Mouse (Mus musculus): ENCODE data around the gene Scn5a.

Scn5a gene

DNA sequence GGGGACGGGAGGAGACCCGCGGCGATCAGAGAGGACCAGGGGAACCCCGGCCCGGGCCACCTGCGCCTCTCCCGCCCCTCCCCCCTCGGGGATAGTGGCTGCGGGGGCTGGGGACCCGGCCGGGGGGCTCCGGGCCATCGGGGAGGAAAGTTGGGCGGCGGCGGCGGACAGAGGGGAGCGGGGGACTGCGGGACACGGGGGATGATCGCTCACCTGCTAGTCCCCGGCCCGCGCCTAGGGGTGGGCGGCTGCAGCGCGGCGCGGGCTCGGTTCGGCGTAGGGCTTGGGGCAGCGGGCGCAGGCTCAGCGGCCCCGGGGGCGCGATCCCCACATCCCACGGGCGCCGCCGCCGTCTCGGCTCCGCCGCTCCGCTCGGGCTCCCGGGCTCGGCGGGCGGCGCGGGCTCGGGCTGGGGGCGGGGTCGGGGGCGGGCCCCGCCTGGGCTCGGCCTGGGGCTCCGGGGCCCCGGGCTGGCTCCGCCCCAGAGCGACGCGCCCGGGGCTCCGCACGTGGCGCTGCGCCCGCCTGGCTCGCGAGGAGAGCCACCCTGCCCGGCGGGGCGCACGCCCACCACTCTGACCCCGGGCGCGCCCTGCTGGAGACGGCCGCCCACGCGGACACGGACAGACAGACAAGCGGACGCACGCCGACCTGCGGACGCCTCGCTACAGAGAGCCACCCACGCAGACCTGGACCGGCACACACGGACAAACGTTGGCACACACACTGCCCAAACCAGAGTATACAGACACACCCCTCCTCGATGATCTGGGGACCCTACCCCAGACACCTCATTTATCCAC, at the start of gene Scn5a:
Gene Scn5a, minus strand, starts transcription at position 381 of the 803 bp plus-strand sequence.
- no peak for DNase-seq (ENCODE audit: low spot score)

- no peak for DNase-seq (ENCODE audit: low spot score)
Measured at GRCm38 (mm10) chr9:119627227-119627626, 48.4 kb upstream of the Scn5a start.

DNA sequence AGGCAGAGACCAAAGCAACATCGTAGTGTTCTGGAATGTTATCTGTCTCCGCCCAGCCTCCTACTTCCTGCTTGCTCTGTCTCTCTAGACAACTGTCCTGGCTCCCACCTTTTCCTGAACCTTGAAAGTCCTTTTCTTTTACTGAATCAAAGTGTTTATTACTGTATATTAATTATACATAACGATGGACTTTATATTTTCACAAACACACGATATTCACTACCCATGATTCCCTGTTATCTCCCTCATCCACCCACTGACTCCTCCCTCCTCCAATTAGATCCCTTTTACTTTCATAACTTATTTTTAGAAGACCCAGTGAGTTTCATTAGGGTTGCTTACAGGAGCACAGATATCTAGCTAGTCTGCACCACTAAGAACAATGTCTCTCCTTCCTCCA, 45.3 kb upstream of the Scn5a start:
- no peak for DNase-seq (ENCODE audit: low spot score)

DNA sequence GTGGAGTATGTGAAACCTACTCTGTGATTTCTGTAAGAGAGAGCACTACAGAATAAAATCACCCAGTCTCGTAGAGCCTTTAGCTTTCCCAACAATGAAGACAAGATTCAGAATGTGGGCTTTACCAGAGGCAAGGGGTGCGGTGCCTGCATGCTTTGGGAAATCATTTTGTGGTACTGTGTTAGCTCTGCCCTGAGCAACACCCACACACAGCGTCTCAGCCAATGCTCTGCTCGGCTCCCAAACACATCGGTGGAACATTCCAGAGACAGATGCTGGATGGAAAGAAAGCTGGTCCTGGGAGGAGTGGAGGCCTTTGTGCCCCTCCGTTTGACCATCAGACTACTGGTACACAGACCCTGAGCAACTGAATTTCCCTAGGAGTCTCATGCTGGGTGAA, 36.0 kb upstream of the Scn5a start:
- no peak for DNase-seq (ENCODE audit: low spot score)

- DNase-seq (ENCODE audit: low spot score): no peak
Measured at GRCm38 (mm10) chr9:119610563-119611166, 31.8 kb upstream of the Scn5a start.

DNA sequence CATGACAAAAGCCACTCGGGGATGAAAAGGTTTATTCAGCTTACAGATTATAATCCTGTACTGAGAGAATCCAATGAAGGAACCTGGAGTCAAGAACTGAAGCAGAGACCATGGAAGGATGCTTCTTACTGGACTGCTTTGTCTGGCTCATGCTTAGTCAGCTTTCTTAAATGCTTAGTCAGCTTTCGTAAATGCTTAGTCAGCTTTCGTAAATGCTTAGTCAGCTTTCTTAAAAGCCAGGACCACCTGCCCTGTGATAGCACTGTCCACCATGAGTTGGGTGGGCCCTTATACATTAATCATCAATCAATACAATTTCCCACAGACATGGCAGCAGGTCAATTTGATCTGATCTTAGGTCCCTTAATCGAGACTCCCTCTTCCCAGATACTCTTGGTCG, 28.1 kb upstream of the Scn5a start:
- DNase-seq (ENCODE audit: low spot score): no peak

GRCm38 (mm10) chr9:119604607-119605006, 25.8 kb upstream of the Scn5a start:
- no peak for DNase-seq (ENCODE audit: low spot score)

- DNase-seq (ENCODE audit: low spot score): no peak
Measured at GRCm38 (mm10) chr9:119598501-119598900, 19.7 kb upstream of the Scn5a start.

GRCm38 (mm10) chr9:119597332-119597731, 18.5 kb upstream of the Scn5a start:
- DNase-seq (ENCODE audit: low spot score): no peak

GRCm38 (mm10) chr9:119589592-119589991, 10.8 kb upstream of the Scn5a start:
- no peak for DNase-seq (ENCODE audit: low spot score)

DNA sequence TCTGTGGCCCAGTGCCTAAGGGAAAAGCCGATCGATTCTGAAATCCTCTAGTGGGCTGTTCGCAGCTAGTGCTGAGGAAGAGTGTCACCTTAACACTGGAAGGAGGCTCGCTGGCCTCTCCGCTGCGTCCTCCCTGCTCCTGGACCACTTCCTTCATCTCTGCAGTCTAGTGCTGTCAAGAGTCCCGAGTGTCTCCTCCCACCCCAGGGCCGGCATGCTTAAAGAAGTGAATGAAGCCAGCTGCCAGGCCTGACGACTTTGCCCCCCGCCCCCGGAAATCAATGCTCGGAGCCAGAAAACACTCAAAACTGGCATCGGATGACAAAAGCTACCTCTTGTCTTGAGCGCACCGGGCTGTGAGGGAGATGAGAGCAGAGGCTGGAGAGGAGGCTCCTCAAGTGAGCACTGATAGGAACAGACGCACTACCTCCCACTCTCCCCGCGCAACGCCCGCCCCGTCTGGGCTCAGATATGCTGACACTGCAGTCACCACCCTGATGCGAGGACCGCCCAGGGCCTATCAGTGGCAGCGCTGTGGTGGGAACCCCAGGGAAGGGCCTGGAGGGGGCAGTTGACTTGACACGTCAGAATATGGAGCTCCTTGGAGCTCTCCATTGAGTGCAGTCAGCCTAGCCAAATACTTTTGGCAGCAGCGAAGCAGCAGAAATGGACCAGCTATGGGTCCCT, 10.1 kb upstream of the Scn5a start:
- DNase-seq (ENCODE audit: low spot score): no peak

GRCm38 (mm10) chr9:119580668-119581067, 1.9 kb upstream of the Scn5a start:
- peak; percentile 34 for DNase-seq (ENCODE audit: low spot score)

DNA sequence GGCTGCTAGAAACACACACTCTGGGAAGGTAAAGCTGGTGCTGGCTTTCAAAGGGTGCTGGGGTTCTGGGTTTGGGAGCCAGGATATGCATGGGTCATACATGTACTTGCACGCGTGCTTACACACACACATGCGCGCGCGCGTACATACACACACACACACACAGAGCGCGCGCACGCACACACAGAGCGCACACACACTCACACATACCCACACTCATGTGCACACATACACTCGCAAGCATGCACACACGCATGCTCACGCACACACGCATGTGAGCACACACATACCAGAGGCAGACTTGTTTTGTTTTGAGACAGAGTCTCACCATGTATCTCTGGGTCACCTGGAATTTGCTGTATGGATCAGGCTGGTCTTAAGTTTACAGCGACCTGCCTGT, 1.4 kb upstream of the Scn5a start:
- no peak for DNase-seq (ENCODE audit: low spot score)

DNA sequence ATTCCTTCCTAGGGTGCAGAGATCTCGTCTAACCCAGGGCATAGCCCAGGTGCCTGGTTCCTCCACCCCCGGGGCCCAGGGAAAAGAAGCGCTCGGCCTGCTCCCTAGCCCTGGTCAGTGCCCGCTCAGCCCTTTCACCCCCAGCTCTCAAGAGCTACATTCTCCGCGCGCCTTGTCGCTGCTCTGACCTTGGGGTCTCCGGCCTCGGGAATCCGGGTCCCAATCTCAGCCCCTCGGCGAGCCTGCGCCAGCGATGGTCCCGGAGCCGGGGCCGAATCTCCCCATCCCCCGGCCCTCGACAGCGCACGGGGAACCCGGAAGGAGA, 543 bp downstream of the Scn5a start:
- DNase-seq (ENCODE audit: low spot score): no peak

GRCm38 (mm10) chr9:119576977-119577376, 1.8 kb downstream of the Scn5a start:
- no peak for DNase-seq (ENCODE audit: low spot score)

- no peak for DNase-seq (ENCODE audit: low spot score)
Measured at GRCm38 (mm10) chr9:119575732-119576131, 3.1 kb downstream of the Scn5a start.

- no peak for DNase-seq (ENCODE audit: low spot score)
Measured at GRCm38 (mm10) chr9:119574366-119574765, 4.5 kb downstream of the Scn5a start.

DNA sequence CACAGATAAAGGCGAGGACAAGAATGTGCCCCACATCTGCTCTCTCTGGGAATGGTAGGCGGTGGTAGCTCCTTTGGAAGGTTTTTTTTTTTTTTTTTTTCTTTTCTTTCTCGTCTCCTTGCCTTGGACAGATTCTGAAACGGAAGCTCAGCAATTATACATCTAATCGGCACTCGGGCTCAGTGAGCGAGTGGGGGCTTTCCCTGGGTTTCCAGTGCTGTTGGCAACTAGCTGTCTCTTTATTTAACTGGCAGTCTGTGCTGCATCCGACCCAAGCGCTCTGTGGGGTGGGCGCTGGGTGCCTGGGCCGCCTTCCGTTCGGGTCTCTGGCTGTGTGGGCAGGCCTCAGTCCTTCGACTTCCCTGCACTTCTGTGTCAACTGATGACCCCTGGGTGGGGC, 5.8 kb downstream of the Scn5a start:
- no peak for DNase-seq (ENCODE audit: low spot score)

- DNase-seq (ENCODE audit: low spot score): no peak
Measured at GRCm38 (mm10) chr9:119571411-119571888, 7.4 kb downstream of the Scn5a start.

- no peak for DNase-seq (ENCODE audit: low spot score)
Measured at GRCm38 (mm10) chr9:119570652-119571051, 8.2 kb downstream of the Scn5a start.

- no peak for DNase-seq (ENCODE audit: low spot score)
Measured at GRCm38 (mm10) chr9:119568732-119569131, 10.1 kb downstream of the Scn5a start.

GRCm38 (mm10) chr9:119567800-119568199, 11.0 kb downstream of the Scn5a start:
- DNase-seq (ENCODE audit: low spot score): no peak

- no peak for DNase-seq (ENCODE audit: low spot score)
Measured at GRCm38 (mm10) chr9:119566214-119566613, 12.6 kb downstream of the Scn5a start.

Data from spleen, adult 12 weeks (tissue).